Mouse (Mus musculus): ENCODE data around the gene Cldn22. TPM values are rescaled to one million over a fixed set of nuclear protein-coding genes. Genes with fewer than 3 reads are reported as not detected.

Gene Cldn22
- total RNA-seq, 2 experiments from 2014 or later = 2.1 to 2.5 TPM

DNA sequence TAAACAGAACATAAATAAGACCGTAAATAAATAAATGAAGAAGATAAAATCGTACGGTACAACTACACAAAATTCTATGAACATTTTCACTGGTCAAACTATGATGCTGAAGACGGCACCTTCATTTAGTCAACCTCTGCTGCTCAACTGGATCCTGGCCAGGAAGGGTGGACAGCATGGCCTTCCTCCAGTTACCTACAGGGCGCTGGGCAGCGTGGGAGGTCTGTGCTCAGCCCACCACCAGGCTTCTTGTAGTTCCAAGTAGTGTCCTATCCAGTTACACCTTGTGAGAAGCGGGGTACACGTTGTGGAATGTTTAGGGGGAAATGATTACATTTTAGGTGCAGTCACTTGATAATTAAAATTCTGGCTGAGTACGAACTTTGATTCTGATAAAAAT lies 2.6 kb downstream of the Cldn22 start:
- DNase-seq (ENCODE audit: low spot score in 2 of 2) = no peak

DNA sequence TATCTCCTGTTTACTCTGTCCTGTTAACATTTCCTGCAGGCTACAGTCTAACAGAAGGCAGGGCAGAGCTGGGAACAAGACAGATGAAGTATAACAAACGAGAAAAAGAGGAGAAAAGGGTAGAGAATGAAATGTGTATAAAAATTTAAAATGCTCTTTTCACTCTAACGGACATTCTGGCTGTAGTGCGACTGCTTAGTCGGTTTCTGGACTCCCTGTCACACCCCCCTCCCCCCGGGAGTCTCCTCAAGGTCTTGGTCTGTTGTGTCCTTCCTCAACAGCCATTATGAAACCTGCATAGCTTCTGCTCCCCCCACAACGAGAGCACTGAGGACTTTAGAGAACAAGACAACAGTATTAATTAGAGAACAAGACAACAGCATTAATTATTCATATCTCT lies 8.3 kb downstream of the Cldn22 start:
- DNase-seq (ENCODE audit: low spot score in 2 of 2) = no peak

DNA sequence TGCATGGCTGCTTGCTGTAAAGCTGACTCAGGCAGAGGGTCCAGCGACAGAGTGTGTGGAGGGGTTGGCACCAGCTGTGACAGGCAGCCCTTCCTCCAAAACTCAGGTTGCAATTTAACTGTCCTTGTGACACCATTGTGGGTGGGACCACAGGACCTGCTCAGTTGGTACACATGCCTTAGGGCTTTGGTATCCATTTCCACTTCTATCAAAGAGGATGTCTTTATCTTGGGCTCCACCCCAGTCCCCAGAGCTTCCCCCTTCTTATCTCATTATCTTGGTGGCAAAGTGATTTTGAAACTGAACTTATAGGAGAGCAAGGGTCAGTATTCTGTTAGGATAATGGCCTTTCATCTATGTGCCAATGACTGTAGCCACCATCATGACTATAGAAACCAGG lies 9.7 kb downstream of the Cldn22 start:
- DNase-seq (ENCODE audit: low spot score in 2 of 2) = no peak

DNA sequence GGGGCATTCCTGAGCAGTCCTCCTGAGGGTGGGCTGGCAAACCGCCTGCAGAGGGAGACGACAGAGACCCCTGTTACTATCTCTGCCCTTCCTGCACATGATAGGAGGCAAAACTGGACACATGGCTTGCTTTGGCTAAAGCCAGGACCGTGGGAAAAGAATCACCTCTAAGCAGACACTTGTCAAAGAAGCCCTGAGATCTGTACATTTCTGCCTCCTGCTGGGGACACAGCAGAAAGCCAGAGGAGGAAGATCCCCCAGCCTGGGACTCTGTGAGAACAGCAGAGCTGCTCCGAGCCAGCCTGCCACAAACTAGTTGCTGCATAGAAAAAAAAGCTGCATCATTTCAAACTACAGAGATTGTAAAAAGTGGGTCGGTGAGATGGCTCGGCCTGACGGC lies 18.8 kb downstream of the Cldn22 start:
- DNase-seq (ENCODE audit: low spot score in 2 of 2) = no peak

DNA sequence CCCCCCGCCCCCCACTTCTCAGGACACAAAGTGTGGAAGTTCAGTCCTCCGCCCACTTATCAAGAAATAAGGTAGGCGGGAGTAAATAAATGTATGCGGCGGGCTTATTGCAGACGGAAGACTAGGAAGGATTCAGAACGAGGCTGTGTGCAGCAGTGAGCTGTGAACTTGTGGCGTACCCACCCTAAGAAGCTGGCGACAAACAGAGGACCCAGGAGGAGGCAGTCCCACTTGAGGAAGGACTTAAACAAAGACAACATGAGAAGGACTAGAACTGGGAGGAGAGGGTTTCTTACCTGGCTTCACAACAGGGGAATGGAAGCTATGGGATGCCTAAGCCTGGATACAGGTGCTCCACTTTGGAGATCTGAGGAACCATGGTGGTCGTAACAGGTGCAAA lies 19.4 kb downstream of the Cldn22 start:
- DNase-seq (ENCODE audit: low spot score in 2 of 2) = no peak

DNA sequence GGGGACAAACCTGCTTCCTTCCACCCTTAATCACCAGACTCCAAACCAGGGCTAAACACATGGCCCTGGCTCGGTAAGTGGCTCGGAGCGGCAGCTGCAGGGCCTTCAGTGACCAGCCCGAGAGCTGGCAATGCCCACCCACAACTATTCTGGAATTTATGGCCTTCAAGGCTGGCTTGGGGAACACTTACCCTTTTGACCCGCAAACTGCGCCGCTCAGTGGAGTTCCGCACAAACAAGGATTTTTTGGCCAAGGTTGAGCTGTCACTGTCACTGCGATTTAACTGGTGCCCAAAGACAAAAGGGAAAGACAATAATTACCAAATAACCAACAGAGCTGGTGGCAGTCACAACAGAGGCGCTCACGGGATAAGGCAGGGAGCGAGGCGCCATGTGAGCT lies 21.7 kb downstream of the Cldn22 start:
- no peak for DNase-seq (ENCODE audit: low spot score in 2 of 2)

DNA sequence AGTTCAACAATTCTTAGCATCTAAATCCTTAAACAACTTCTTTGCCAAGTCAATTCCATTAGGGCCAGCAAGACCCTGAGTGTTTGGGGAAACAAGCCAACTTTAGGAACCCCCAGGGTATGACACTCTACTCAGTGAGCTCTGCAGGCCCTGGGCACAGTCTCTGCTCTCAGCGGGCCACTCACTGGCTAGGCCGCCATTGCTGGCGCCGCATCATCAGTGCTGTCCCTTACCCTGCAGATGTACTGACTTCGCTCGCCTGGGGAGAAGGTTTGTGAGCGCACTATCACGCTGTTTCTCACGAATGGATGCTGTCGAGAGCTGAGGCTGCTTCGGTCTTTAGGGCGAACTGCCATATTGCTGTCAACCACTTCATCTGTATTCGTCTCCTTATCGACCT lies 22.9 kb downstream of the Cldn22 start:
- DNase-seq (ENCODE audit: low spot score in 2 of 2) = no peak

DNA sequence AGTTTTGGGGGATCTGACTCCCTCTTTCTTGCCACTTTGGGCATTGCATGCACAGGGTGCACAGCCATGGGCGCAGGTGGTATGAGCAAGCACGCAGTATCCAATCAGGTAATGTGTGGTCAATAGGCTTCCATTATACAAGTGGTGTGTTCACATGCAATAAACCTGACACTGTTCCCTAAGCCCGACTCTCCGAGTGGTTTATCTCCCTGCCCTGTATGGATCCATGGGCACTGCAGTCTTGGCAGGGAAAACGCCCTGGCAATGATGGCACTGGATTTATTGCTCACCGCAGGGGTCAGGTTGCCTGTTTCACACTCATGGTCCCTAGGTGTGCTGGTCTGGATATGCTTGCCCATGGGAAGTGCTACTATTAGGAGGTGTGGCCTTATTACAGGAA lies 23.6 kb downstream of the Cldn22 start:
- DNase-seq (ENCODE audit: low spot score in 2 of 2) = no peak

DNA sequence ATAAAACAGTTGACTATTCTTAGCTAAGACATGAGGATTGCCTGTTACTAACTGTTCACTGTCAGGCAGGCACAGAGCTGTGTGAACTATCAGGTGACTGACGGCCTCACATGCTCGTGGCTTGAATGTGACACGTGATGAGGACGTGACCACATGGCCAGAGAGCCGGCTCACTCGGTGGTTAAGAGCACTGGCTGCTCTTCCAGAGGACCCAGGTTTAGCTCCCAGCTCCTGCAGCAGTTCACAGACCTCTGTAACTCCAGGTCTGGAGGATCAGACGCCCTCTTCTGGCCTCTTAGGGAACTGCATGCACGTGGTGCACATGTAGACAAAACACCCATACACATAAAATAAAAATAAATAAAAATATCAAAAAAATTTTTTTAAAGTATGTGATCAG lies 25.6 kb downstream of the Cldn22 start:
- no peak for DNase-seq (ENCODE audit: low spot score in 2 of 2)

DNA sequence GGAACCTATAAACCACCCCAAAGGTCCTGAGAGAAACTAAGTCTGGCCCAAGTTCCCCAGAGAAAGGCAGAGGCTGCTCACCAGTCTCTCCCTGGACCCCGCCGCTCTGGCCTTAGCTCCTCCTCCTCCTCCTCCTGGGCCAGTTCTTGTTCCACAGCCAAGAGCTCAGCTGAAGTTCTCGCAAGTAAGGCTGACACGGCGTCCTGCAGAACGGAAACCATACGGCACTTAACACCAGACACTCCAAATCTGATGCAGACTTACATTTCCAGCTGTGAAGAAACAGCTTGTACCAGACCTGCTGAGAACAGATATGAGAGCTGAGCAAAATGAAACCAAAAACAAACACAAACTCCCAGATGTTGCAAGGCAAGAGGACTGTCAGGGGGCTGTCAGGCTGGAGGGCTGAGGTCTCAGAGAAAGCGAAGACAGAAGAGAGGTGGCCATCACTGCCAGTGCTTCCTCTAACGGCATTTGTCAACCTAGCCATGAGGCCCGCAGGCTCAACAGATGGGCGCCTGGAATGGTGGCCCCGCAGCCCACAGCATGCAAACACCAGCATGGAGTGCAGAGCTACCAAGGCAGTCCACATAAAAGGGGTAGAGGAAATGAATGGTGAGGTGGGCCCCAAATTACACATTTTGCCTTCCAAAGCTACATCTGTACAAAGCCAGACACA lies 27.7 kb downstream of the Cldn22 start:
- peak in 1 of 2 experiments; percentile 45 for DNase-seq (ENCODE audit: low spot score in 2 of 2)

DNA sequence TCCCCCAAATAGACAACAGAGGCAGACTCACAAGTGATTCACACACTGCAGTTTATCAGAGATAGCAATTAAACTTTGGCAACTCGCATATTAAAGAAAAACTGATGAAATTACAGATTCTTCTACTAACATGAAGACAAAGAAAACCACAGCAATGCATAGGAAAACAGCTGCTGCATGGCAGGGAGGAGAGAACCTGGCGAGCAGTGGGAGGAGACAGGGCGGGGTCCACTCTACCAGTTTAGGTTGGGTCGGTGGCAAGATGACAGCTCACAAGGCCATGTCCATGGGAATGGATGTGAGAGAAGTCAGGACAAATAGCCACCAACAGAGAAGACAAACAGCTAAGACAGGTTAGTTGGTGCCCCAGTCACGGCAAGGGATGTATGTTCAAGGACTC lies 28.5 kb downstream of the Cldn22 start:
- no peak for DNase-seq (ENCODE audit: low spot score in 2 of 2)

DNA sequence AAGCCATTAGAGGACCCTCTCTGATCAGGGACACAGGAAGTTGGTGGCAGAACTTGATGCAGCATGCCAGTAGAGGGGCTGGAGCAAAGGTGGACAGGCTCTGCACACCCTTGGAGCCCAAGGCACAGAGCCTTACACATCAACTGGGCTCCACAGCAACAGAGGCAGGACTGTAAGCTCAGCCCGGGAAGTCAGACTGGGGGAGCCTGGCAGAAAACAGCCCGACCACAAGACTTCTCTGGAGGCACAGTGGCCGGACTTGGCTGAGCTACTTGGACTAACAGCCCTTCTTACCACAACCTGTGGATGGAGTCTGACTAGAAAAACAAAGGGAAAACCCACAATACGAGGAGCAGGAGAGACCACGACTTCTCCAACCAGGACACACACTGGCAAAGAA lies 29.1 kb downstream of the Cldn22 start:
- no peak for DNase-seq (ENCODE audit: low spot score in 2 of 2)

DNA sequence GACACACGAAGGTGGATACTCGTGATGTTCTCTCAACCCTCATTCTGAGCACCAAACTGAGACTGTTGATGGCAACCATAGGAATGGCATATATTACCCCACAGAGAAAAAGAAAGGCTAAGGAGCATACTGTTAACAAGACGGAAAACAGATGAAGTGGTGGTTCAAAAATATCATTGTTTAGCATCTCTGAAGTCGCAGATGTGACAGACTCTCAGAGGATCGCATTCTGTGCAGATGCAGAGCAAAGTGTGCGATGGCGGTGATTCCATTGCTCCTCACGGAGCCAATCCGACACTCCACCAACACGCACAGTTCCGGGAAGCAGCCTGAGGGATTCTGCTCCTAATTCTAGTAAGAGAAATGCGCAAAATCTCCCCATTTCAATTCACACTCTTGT lies 35.0 kb downstream of the Cldn22 start:
- peak in 1 of 2 experiments; percentile 34 for DNase-seq (ENCODE audit: low spot score in 2 of 2)

DNA sequence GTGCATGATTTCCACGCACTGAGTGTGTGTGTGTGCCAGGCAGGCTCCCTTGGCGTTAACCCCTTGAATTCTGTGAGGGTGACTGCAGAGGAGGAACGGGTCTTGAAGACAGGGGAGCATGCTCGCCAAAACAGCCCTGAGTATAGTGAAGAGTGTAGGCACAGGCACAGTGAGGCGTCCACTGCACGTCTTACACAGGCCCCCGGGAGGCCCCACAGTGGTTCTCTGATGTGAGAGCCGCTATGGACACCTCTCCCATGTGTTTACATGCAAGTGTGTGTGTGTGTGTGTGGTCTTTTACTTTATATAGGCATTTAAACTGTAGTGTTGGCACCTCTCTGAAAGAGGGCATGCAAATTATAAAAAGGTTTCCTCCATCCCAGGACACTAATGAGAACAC lies 42.3 kb downstream of the Cldn22 start:
- DNase-seq (ENCODE audit: low spot score in 2 of 2) = no peak

DNA sequence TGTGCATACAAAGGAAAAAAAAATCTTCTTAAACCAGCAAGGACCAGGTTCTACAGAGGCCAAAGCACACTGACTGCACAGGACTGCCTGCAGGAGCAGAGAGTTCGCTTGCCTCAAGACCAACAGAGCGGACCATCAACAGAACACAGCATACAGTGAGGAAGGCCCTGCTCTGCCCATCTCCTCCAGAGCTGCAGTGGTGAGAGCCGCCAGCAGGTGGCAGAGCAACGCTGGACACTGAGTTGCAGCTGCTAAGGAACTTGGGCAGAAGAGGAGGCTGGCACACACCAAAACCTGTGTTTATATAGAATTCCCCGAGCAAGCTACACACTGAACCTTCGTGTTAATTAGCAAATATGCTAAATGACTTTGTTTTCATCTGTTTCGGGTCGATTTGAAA lies 42.8 kb downstream of the Cldn22 start:
- peak; percentile 82 to 85 for DNase-seq (ENCODE audit: low spot score in 2 of 2)

DNA sequence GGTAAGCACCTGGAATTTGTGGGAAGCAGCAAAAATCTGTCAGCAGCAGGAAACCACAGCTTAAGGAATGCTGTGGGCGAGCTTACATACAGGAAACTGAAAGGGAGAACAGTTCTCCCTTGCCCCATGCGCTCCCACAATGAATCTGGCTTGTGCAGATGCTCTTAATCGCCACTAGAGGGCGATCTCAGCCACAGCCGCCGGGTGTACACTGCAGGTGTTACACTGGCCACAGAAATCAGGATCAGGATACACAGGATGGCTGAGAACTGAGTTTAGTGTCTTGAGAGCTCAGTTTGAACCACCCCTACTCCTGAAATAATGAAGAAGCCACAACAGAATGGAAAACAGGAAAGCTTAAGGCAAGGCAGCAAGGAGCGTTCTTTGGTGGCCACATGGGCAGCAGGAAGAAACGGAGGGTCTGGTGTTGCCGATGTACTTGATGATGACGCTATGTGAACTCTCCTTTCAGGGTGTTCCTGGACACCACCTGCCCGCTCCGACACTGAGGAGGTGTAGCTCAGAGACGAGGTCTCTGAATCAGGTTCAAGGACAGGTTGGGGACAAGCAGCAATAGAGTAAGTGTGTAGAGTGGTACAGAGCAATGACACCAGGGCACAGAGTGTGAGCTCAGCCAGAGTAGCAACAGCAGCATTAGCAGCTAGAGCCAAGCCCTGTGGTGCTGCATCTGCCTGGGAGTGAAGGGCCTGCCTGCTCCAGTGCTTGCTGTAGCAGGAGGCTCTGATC lies 48.3 kb downstream of the Cldn22 start:
- peak; percentile 36 to 53 for DNase-seq (ENCODE audit: low spot score in 2 of 2)

DNA sequence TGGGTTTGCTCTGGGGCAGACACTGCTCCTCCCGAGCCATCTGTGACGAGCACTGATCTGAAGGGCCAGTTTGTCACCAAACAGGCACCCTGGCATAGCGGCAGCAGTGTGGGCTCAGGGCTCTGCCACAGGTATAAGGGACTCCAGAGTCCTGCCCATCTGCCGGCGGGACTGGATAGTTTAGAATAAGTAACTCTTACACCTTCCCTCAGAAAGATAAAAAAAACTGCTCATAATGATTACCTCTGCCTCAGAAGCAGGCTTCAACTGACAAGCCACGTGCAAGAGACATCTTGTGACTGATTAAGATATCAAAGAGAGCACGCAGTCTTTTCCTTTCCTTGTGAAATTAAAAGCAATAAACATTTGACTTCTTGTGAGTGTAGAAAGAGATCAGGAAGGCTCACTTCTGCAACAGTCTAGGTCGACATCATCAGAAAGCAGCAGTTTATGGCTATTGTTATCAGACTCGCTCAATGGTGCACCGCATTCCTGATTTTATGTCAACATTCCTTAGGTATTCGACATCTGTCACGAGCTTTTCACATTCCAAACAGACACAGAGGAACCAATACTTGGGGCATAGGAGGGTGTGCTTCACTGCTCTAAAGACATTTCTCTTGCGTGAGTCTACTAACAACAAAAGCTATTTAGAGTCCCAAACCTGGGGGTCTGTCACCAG lies 50.4 kb downstream of the Cldn22 start:
- DNase-seq (ENCODE audit: low spot score in 2 of 2) = no peak

Other genes starting within 250 kb of the Cldn22 start
- 10 to 100 TPM; 27.9 to 33.5 TPM for gene Ing2, start 148.9 kb upstream of the Cldn22 start, total RNA-seq (2021)
- 10 to 100 TPM; 12.8 to 13.6 TPM for gene Cdkn2aip, start 110.5 kb upstream of the Cldn22 start, total RNA-seq (2021)
- gene Cldn24, start 2.3 kb upstream of the Cldn22 start, total RNA-seq (2021) = not detected
- 10 to 100 TPM; 28.0 to 29.4 TPM for gene Wwc2, start 166.4 kb downstream of the Cldn22 start, total RNA-seq (2021)

Data from layer of hippocampus, postnatal 14 days (tissue).